Mouse (Mus musculus) MEL (cell line): Measurements from ENCODE around the gene Arhgef3.

ENCODE experiments used
- POLR2A ChIP-seq, 2 experiments: IDR thresholded peaks; 2 replicates each; pipeline ENCODE4 v1.6.1; 2011 to 2012; ENCODE audit warnings: low read length in 2 of 2, mild to moderate bottlenecking in 2 of 2, control low read depth in 1 of 2, improper control_type of control experiment in 1 of 2, low read depth in 1 of 2, moderate library complexity in 1 of 2; ENCODE audit not compliant: control insufficient read depth in 1 of 2, insufficient read depth in 1 of 2, poor library complexity in 1 of 2
- TBP ChIP-seq: IDR thresholded peaks from 2 replicates; pipeline ENCODE4 v1.8.0; 2011; ENCODE audit warnings: low read depth, low read length, improper control_type of control experiment

DNA sequence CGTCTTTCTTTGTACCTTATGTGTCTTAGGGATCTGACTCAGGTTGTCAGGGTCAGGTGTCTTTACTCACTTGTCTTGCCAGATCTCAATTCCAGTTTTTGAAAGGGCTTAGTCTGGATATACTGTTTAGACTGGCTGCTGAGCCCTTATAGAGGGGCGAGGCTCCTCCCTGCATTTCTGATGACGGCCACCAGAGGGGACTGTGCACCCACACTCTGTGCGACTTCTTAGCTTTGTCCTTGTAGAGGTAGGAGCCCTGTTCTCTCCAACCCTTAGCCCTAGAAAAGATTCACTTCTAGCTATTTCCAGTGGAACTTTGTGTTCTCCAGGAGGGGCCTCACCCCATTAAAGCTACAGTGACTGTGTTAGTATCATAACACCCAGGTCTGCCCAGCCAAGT is 72.3 kb downstream of the Arhgef3 start:
- no peak for TF ChIP-seq POLR2A (IDR thresholded peaks at IDR 0.05; ENCODE audit: control insufficient read depth in 1 of 2, insufficient read depth in 1 of 2, low read depth in 1 of 2, low read length in 2 of 2, poor library complexity in 1 of 2)
- TF ChIP-seq TBP: no peak
